Mouse (Mus musculus): ENCODE measurements at regions not wholly inside any gene's neighbourhood (a gene's known extent, or its start where the extent isn't known, plus 50 kb on each side); places are given as distances from the start of the nearest gene placed in this dataset.

DNA sequence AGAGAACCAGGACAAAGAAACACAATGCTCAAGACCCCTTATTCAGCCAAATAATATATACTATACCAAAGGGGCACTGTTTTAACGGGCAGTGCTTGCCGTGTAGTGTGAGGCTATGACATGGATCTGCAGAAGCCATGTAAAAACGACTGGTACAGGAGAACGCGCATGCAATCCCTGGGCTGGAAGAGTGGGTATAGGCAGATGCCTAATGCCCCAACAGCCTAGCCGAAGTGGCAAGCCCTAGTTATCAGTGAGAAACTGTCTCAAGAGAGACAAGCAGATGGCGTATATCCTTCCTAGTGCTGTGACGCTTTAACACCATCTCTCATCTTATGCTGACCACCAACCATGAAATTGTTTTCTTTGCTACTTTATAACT lies 262.8 kb downstream of the Ankrd50 start:
- no peak for DNase-seq (ENCODE audit: low spot score in 2 of 2)

DNA sequence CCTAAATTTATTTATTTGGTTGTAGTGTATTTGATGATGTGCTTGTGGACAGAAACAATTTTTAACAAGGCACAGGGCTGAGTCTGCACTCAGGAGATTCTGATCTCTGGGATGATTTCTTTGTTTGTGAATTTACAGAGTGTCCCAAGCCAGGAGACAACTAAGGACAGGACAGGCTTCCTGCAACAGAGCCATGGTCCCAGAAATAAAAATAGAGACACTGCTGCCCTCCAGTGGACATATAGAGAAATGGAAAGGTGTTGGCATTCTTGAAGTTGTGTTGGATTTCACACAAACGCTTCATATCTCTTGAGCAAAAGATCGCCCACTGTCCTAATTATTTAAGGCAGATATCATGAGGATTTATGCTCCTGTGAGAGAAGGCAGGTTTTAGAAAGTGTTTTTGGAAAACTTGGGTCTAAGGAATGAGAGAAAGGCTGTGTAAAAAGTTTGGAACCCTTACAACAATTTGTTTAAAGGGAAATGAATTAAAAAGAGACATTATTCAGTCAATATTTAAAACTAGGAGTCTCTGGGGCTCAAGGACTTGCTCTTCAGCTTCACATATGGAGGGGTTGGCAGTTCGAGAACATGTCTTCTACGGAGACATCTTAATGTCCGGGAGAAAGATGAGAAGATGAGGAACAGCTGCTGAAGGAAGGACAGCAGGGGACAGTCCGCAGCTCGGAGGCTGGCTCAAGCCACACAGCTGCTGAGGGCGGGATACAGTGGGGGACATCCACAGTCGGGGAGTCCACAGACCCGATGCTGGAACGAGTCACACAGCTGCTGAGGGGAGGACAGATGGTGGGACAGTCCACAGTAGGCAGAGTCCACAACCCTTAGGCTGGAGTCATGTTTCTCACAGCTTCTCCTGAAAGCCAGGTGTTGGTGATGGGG lies 263.5 kb downstream of the Ankrd50 start:
- no peak for DNase-seq (ENCODE audit: low spot score in 2 of 2)

DNA sequence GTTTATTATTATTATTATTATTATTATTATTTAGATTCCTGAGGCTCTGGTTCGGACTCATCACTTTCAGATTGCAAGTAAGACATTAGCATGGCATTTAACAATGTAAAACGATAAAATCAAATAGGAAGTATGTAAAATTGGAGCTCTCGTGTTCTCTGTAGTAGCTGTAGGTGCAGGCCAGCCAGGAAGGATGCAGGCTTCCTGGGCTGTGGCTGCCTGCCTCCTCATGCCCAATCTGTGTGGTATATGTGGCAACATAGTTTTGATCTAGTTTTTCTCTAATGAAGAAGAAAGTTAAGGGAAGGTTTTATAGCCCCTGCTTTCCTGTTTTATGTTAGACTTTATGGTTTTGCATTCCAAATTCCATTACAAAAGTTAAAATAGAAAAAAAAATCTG lies 275.6 kb downstream of the Ankrd50 start:
- no peak for DNase-seq (ENCODE audit: low spot score in 2 of 2)

DNA sequence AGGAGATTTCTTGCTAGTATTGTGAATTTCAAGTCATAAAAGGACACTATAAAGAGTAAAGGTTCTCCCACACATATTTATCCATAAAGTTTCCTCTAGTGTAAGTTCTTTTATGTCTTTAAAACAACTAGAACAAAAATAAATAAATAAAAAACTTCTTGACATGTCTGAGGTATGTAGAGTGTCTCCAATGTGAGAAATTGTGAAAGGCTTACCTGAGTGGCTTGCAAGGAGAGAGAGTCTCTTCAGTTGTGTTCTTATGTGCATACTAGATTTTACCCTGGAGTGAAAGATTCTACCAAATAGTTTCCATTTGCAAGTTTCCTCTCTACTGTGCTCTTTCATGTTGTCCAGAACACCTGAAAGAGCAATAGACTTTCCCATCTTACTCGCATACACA lies 276.8 kb downstream of the Ankrd50 start:
- no peak for DNase-seq (ENCODE audit: low spot score in 2 of 2)

DNA sequence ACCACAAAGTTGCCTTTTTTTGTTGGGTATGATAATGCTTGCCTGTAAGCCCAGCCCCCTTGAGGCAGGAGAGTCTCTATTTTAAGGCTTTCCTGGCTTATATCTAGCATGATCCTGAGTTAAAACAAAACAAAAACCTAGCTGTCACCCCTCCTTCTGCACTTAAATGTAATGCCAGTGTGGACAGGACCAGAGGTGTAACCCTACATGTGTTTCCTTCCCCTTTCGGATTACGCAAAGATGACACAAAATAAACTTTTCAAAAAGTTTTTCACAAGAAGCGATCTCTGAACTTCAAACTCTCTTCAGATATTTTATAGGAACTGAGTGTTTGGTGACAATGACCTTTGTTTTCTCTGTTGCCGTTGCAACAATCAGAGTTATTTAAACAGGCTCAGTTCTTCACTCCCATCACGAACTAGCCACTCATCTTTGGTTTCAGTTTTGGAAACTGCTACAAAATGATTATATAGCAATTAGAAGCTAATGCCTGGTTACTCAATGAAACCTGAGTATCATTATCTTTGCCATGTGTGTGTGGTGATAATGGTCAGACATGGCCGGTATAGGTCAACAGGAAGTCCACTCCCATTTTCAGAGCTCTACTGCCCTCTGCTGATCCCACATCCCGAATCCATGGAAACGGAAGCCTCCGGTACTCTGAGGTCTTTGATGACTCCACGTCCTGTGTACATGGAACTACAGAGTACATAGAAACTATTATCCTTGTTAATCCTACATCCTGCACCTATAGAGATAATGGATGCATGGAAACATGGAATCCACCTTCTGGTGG lies 282.6 kb downstream of the Ankrd50 start:
- DNase-seq (ENCODE audit: low spot score in 2 of 2), result peak in 1 of 2 experiments; percentile 25

DNA sequence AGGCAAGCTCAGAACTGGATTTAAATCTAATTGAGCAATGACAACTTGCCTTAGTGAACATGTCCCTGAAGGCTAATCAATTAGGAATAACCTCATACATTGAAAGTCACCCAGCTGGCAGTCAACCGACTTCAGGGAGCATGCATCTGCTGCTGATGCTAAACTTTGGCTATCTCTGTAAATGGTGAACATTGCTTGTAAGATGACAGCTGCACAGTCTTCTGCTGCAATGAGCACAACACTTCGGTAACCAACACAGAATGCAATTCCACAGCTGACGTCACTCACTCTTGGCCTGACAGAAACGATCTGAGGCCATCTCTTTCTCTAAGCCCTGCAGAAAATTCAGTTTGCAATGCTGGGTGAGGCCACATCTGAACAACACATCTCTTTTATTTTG lies 290.6 kb downstream of the Ankrd50 start:
- DNase-seq (ENCODE audit: low spot score in 2 of 2), result no peak

DNA sequence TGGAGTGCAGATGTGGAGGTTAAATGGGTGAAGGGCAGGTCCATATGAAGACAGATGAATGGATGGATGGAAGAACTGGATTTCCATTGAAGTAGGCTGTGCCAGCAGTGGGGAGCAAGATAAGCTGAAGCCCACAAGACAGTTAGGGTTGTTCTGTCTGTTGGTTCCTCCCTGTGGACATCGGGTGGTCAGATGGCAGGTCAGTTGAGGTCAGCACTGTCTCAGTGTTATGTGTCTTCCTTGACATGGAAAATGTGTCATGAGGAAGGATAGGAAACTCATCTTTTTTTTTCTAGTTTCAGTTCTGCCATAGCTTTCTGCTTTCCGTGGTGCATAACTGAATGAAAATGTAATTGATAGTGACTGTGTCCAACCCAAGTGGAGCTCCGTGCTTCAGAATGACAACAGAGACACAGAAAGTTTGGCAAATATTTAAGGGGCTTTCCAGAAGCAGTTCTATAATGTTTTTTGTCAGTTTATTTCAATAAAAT lies 297.2 kb downstream of the Ankrd50 start:
- no peak for DNase-seq (ENCODE audit: low spot score in 2 of 2)

DNA sequence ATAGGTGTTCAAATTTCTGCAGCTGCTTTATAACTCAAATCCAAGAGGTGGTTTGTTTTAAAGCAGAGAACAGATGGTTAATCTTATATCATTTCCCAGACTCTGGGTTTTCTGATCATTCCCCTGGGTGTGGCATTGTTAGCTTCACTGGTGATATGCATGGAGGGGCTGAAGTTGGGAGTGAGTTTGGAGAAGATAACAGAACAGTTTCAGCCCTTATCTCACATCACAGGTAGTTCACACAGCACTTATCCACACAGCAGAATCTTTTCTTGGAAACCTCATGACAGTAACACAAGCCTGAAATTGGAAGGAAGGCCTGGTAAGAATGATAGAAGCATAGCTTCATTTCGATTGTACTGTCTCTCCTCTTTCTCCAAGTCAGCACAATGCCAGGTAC lies 298.1 kb downstream of the Ankrd50 start:
- DNase-seq (ENCODE audit: low spot score in 2 of 2), result no peak

DNA sequence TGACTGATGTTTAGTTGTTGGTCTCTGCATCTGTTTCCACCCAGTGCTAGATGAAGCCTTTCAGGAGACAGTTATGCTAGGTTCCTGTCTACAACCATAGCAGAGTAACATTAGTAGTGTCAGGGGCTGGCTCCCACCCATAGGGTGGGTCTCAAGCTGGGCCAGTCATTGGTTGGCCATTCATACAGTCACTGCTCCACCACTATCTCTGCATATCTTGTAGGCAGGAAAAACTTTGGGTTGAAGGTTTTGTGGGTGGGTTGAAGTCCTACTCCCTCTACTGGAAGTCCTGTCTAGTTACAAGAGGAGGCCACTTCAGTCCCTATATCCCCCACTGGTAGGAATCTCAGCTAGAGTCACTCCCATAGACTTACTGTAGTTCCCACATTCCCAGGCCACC lies 306.3 kb downstream of the Ankrd50 start:
- DNase-seq (ENCODE audit: low spot score in 2 of 2), result no peak

DNA sequence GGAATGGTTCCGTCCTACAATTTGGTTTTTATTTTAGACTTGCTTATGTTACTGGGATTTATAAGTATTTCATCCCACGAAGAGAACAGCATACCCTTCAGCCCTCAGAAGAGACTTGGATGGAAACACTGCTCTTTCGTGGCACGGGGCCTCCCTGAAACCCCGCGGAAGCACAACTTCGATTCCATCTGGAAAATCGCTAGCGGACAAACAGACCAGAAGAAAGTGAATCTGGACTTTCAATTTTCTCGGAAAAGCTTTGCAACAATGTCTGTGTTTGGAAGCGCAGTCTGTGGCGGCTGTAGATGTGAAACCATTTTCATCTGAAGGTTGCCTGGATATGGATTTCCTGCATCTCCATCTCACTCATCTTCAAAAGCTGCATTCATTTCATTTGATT lies 308.7 kb downstream of the Ankrd50 start:
- no peak for DNase-seq (ENCODE audit: low spot score in 2 of 2)

DNA sequence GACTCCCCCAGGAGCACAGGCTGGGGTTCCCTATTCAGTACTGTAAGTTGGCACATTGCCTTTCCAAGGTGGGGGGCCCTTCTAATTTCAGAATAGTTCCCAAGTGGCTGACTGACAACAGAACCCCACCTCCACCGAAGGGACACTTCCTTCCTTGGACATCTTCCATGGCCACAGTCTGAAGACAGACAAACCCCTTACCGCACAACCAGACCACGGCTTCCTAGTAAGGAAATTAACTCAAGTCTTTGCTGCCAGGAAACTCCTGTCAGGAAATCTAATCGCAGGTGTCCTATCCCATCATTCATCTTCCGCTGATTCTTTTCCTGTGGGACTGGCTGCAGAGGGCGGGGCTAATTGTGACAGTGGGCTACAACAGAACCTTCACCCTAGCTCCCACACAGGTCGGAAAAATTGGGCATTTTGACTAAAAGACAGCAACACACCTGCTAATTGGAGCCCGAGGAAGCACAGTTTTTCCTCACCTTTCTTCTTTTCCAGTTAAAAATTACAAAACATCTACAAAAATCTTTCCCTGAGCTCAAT lies 309.8 kb downstream of the Ankrd50 start:
- no peak for DNase-seq (ENCODE audit: low spot score in 2 of 2)

DNA sequence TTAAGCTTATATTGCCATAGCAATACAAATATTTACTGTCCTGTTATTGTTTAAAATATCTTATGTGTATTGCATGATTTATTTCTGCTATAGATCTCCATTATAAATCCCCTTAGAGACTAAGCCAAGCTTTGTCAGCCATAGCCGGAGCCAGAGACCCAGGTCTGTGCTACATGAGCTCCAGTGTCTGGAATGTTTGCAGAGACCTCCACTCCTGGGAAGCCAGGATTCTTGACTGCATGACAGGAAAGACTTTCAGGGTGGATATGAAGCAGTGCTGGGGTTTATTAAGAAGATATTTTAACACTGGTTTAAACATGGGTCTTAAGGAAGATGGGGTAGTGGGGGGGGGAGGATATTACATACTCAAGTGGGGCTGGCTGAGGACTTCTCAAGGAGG lies 332.2 kb downstream of the Ankrd50 start:
- no peak for DNase-seq (ENCODE audit: low spot score in 2 of 2)

DNA sequence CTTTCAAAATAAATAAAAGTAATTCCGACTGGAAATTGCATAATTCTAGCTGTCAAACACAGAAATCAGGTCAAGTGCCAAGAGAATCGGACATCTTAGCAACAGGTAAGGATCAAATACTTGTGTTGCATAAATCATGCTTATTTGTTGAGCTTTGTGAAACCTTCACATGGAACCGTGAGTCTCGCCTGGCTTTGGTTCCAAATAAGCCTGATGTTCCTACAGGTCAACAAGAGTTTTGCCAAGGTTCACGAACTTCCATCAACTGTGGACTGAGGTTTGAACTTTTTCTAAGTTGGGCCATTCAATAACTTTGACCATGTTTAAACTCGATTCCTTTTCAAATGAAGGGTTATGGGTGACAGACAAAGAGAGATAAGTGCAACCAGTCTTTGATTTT lies 332.8 kb downstream of the Ankrd50 start:
- no peak for DNase-seq (ENCODE audit: low spot score in 2 of 2)

DNA sequence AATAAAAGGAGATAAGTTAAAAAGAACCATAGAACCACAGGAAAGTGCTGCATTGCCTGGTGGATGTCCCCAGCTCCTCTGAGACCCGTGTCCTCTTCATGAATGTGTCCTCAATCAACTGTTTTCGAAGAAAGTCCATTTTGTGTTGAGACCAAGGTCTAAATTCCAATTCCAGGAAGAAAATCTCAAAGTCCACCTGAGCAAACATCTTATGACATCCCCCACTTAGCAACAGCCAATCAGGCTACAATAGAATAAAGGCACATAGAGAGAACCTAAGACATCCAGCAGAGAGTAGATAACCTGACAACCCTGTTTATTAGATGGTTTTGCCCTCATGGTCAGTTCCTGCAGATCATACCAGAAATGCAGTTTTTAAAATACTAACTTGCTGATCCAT lies 338.0 kb downstream of the Ankrd50 start:
- no peak for DNase-seq (ENCODE audit: low spot score in 2 of 2)

DNA sequence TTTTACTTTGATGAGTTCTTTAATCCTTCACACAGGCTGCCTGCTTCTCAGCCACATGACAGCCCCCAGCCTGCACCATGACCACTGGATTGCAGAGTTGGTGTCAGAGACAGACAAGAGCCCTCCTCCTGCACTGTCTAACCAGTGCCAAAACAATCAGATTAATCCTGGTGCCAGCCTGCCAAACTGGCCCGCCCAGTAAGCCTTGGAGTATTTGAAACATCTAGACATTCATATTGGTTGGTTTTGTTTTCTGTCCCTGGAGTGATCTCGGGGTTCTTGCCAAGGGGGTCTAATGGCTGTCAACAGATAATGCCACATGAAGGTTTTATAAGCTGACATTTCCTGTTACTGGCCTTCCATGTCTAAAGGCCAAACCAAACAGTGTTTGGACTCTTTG lies 339.2 kb downstream of the Ankrd50 start:
- DNase-seq (ENCODE audit: low spot score in 2 of 2), result no peak

DNA sequence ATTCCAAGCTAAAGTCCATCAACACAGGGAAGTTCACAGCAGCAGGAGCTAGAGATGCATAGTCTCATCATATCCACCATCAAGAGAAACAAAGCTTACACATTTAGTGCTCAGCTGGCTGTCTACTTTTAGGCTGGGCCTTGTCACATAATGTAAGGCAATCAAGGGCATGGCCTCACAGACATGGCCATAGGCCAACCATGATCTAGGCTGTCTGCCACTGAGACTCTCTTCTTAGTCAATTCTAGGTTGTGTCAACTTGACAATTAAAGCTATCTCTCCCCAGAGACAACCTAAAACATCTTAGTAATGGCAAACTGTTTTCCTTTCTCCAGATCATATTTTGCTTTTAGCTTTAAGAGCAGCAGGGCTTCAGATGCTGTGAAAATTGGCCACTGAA lies 340.0 kb downstream of the Ankrd50 start:
- DNase-seq (ENCODE audit: low spot score in 2 of 2), result no peak

DNA sequence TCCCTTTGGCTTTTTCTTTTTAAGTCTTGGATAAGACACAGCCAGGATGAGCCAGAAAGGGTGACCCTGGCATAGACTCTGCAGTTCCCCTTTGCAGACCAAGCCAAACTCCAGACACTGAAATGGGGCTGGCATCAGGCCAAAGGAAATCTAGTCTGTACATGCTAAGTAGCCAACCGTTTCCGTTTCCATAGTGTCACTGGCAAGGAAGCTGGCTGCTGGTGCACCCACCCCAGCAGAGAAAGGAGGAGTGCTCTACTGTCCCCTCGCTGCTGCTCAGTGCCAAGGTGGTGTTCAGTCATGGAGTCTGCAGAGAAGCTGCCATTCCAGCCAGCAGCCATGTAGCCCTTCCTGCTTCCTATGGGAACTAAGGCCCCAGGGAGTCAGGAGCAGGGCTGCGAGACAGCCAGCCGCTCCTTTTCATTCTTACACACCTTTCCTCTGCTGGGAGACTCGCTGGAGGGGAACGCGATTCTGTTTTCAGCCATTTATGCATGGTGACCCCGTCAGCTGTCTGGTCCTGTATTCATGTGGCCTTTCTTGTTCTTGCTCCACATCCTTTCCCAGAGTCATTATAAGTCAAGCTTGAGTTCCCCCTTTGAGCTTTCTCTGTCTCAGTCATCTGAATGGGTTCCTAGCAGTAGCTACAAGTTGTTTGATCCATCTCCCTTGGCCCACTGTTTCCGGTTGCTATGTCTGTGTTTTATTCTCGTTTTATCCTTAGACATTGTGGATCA lies 341.3 kb downstream of the Ankrd50 start:
- DNase-seq (ENCODE audit: low spot score in 2 of 2), result peak in 1 of 2 experiments; percentile 27

DNA sequence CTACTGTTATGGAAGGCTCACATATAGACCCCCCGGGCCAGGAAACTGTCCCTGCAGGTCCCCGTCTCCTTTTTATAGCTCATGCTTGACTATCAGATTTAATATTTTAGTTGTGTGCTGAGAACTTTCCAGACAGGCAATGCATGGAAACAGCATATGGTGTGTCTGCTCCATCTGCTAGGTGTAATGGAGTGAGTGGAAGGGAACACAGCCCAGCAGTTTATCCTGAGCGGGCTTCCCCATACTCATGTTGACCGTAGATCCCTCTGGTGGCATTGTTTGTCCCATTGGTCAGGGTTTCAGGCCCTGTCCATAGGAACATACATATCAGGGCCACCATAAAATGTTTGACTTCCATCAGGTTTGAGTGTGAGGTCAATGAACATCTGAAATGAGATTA lies 345.3 kb downstream of the Ankrd50 start:
- DNase-seq (ENCODE audit: low spot score in 2 of 2), result no peak

DNA sequence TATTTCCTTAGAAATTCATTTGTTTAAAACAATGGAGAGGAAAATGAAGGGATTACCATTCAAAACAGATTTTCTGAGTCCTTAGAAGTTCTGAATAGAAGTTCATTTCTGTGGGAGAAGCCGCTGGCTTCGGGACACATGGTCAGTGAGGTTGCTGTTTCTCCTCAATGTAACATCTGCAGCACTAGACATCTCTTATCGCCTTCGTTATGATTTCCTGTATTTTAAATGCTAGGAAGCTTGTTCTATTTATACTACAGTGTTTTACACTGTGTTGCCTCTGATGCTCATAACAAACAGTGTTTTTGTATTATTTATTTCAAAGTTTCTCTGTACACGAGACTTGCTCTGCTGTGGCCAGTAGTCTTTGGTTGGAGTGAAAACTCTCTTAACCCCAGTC lies 346.6 kb downstream of the Ankrd50 start:
- DNase-seq (ENCODE audit: low spot score in 2 of 2), result no peak

DNA sequence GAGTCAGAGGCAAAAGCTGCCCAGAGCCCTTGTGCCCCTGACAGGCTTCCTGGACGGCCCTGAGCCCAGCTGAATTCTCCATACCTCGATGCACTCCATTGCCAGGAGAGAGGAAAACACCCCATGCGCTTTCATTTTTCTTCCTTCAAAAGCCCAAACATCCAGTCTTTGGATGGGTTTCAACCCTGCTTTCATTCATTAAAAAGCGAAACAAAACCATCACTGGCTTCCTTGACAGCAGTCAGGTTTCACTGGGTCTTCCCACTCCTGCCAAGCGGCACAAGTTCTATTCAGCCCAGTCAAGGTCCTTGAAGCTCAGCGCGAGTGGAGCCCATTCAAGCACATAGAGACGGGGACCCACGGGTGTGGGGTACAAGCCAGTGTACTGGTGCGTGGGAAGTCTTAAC lies 348.8 kb downstream of the Ankrd50 start:
- DNase-seq (ENCODE audit: low spot score in 2 of 2), result no peak

DNA sequence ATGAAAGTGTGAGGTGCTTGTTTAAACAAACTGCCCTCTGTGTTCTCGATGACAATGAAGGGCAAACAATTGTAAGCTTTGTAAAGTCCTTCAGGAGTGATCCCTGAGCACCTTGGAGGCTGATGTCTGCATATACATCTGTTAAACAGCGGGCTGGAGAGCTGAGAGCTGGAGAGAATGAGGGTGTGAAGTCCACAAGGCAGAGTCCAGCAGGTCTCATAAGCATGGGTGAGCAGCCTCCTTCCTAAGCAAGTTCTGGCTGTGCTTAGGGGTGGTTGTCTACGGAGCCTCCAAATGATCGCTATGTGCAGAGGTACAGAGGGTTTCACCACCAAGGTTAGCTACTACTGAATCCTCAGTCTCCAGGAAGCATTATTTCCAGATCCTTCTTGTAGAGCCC lies 350.2 kb downstream of the Ankrd50 start:
- no peak for DNase-seq (ENCODE audit: low spot score in 2 of 2)

DNA sequence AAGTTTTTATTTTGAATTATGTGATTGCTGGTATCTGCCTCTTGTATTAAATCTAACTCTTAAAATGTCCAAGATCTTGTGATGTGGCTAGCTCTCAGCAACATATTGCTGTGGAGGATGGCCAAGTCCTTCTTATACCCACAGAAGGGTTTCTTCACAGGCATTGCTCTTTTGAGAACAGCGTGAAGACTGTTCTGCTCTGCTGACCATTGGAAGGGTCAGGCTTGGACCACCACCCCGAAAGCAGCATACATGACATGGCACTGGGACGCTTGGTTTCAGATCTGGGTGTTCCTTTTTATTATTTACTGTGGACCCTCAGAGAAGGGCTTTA lies 352.8 kb downstream of the Ankrd50 start:
- no peak for DNase-seq (ENCODE audit: low spot score in 2 of 2)
